Mouse (Mus musculus): ENCODE measurements around the gene Pank4. TPM values are rescaled to one million over a fixed set of nuclear protein-coding genes. Genes with fewer than 3 reads are reported as not detected.

The Pank4 gene
- total RNA-seq (2021): 10 to 100 TPM; 24.1 to 35.9 TPM
- long read RNA-seq, experiment 1, transcript Pank4-201 (19 exons, 2,508 nt): major isoform, 33 of 69 reads
- long read RNA-seq, experiment 1, partial matches to known transcripts: 23 of 69 reads
- long read RNA-seq, experiment 1, other reads (novel, unspliced or antisense): 13 of 69 reads
- long read RNA-seq, experiment 2, transcript Pank4-201 (19 exons, 2,508 nt): major isoform, 9 of 14 reads
- long read RNA-seq, experiment 2, partial matches to known transcripts: 0 of 14 reads
- long read RNA-seq, experiment 2, other reads (novel, unspliced or antisense): 5 of 14 reads

GRCm38 (mm10) chr4:154963901-154964580, at the start of gene Pank4:
Gene Pank4, plus strand, starts transcription at chr4:154964123.
- DNase-seq: peak; percentile 94 to 95

GRCm38 (mm10) chr4:154914252-154914651, 49.7 kb upstream of the Pank4 start:
- DNase-seq: no peak

- no peak for DNase-seq
Observed at GRCm38 (mm10) chr4:154914707-154915106, 49.2 kb upstream of the Pank4 start.

DNA sequence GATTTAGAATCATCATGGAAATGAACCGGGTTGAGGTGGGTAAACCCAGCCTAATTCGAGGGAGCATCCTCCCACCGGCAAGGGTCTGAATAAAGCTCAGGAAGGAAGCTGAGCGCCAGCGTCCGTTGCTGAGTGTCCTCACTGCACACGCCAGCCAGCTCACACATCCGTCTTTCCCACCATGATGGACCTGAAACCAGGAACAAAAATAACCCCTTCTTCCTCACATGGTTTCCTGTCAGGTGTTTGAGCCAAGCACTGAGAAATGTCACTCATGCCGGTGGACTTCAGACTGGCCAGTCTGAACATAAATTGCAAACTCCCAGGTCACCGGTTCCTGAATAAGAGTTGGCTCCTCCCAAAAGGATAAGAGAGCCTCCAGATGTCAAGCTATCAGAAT, 48.6 kb upstream of the Pank4 start:
- no peak for DNase-seq

DNA sequence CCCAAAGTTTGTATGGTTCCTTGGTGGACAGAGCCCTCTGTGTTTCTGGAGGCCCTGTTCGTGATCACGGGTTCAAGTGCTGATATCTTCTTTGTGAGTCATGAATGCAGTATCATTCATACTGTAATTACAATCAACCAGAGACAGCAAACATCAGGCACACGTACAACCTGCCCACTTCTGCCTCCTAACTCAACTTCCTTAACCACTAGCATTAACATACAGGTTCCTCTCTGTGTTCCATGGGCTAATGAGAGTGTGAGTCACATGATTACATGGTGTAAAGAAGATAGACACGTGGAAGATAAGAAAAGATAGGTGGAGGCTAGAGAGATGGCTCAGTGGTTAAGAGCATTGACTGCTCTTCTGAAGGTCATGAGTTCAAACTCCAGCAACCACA, 47.3 kb upstream of the Pank4 start:
- DNase-seq: no peak

- no peak for DNase-seq
Observed at GRCm38 (mm10) chr4:154922291-154922690, 41.6 kb upstream of the Pank4 start.

GRCm38 (mm10) chr4:154922931-154923330, 41.0 kb upstream of the Pank4 start:
- DNase-seq: no peak

GRCm38 (mm10) chr4:154925413-154925812, 38.5 kb upstream of the Pank4 start:
- DNase-seq: peak in 1 of 2 experiments; percentile 22

DNA sequence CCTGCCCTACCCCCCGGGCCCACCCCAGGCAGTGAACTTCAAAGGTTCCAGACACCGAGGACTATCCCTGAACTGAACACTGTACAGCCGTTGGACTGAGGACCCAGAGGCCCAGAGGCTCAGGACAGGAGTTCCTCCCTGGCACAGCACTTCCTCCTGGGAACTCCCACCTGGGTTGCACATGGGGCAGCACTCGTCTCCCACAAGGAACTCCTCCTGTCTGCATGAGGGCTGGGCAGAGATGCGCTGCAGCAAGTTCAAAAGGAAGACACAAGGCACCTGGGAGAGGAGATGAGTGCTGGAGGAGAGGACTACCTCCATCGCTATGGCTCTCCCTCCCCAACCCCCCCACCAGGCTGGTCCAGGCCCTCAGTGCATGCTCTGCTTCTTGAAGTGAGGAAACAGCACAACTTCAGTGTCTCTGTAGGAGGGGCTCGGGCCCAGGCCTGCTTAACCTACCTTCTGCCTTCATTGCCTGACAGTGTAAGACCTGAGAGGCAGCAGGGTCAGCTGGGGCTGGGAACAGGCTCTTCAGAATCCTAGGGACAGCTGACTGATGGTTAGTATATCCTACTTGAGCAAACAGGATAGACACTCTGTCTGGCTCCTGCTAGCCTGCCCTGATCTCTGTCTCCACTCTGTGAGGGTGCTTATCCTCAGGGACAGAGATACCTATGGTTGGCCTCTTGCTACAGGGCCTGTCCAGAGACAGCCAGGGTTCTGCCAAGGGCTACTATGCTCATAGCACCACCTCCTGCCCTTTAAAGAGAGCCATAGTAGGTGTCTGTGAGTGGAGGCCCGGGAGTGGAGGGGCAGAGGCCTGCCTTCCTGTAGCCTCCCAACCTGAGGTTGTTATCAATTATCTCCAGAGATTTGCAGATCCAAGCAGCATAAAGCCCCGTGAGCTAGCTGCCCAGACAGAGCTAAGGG, 36.7 kb upstream of the Pank4 start:
- no peak for DNase-seq

GRCm38 (mm10) chr4:154927899-154928337, 36.0 kb upstream of the Pank4 start:
- DNase-seq: peak in 1 of 2 experiments; percentile 47

GRCm38 (mm10) chr4:154928395-154929087, 35.4 kb upstream of the Pank4 start, which contains the start of gene Tnfrsf14:
Gene Tnfrsf14, minus strand, starts transcription at chr4:154928563.
- DNase-seq: no peak

DNA sequence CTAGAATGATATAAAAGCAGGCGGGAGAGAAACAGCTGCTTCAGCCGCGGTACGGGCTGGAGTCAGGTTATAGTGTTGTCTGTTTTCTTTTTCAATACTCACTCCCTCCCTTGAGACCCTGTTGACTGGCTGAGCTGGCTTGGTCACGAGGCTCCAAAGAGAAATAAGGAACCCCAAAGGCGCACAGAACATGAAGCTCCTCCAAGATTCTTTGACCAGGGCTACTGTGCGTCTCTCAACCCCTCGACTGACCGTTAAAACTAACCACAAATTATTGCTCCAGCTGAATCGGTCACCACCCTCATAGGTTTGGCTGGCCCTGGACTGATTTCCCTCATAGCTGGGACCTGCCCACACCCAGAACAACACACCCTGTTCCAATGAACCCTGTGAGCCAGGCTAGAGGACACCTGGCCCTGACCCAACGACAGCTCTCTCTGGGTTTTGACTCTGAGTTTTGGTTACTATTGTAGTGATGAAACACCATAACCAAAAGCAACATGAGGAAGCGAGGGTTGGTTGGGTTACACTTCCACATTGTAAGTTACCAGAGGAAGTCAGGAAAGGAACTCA, 34.7 kb upstream of the Pank4 start:
- DNase-seq: peak; percentile 33 to 47

DNA sequence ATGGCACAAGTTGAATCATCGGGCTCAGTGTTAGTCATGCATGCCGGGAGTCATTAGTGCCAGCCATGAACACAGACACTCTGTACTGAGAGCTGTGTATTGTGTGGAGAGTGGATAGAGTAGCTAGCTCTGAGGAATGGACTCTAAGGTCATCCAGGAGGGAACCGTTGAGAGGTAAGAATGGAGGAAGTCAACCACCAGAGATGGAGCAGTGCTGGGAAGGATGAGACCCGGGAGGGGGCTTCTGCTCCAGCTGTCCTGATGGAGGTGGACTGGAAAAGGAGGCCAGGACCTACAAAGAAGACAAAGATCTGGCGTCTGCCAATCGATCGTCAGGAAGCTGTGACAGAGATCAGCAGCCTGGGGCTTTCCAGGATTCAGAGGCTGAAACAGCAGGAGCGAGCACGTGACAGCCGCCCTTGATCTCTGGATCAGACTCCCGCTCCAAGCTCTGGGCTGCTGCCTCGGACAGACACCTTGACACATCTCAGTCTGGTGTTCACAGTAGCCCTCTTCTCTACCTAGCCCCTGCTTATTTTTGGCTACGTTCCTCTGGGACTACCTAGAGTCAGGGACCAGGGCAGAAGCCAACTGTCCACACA, 30.5 kb upstream of the Pank4 start:
- peak; percentile 32 to 56 for DNase-seq

- DNase-seq: no peak
Observed at GRCm38 (mm10) chr4:154934800-154935199, 29.1 kb upstream of the Pank4 start.

GRCm38 (mm10) chr4:154935788-154936187, 28.1 kb upstream of the Pank4 start:
- DNase-seq: no peak

GRCm38 (mm10) chr4:154936542-154937255, 27.2 kb upstream of the Pank4 start:
- no peak for DNase-seq

DNA sequence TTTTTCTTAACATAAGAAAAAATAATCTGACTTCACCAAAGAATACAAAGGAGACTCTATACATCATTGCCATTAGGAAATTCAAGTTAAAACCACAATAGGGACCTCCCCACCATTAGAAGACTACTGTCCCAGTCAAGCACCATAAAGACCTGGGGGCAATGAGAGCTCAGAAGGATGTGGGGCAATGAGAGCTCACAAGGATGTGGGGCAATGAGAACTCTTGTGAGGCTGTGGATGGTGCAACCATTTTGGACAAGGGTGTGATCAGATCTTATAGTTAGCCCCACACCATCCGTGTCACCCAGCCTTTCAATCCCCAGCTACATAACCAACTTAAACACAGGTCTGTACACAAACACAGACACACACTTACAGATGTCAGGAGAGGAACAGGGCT, 26.2 kb upstream of the Pank4 start:
- DNase-seq: no peak

- DNase-seq: no peak
Observed at GRCm38 (mm10) chr4:154940156-154940555, 23.8 kb upstream of the Pank4 start.

GRCm38 (mm10) chr4:154941831-154942230, 22.1 kb upstream of the Pank4 start:
- DNase-seq: no peak

DNA sequence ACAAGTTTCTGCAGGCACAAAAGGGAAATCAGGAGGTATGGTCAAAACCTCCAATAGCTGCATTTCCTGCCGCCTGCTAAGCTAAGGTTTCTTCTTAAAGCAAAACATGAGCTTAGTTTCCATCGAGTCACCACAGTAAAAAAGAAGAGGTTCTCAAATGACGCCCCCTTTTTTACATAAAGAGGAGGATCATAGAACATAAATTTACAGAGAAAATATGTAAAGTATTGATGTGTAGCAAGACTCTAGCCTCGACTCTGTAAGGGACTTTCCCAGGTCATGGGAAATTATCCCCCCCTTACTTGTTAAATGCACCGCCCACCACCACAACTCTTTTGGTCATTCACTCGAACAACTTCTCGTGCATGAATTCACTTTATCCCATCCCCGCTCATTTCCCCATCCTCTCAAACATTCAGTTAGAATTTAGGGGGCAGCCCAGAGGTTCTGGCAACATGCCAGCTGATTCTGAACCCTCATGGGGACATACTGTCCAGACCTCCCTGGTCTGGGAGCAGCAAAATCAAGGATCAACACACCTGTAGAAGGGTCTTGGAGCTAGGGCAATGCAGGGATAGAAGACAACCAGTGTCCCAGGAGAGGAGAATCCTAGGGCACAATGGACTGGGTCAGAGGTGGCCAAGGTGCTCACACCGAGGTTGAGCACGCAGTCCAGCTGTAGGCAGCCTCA, 21.1 kb upstream of the Pank4 start:
- no peak for DNase-seq
